Mouse (Mus musculus) hindbrain, embryonic 16.5 days (tissue): ENCODE data around the gene Zfp52. TPM values are rescaled to one million over a fixed set of nuclear protein-coding genes. Genes with fewer than 3 reads are reported as not detected.

Experiments
- polyA plus RNA-seq: library from polyadenylated mRNA; unstranded; fragments of >200 nt; fragmentation: Nextera tagmentation; extraction: Ambion mirVana; gene quantifications from 2 replicates; pipeline ENCODE4 v1.2.1, GENCODE M21; 2015

The Zfp52 gene
- polyA plus RNA-seq, 1 experiment from 2014 or later = 3.5 TPM

Other genes starting within 250 kb of the Zfp52 start
- not detected in 2 replicates for gene Vmn1r237, start 223.7 kb upstream of the Zfp52 start, polyA plus RNA-seq
- 4.5 and 5.7 TPM in 2 replicates for gene Zfp677, start 151.8 kb upstream of the Zfp52 start, polyA plus RNA-seq
- 5.8 and 6.0 TPM in 2 replicates for gene Zfp54, start 112.3 kb upstream of the Zfp52 start, polyA plus RNA-seq
- gene Zfp51, start 85.2 kb upstream of the Zfp52 start, polyA plus RNA-seq = 11.5 and 11.8 TPM in 2 replicates
- gene Zfp53, start 46.5 kb upstream of the Zfp52 start, polyA plus RNA-seq = 8.7 and 10.7 TPM in 2 replicates
- gene Zfp948, start 31.5 kb downstream of the Zfp52 start, polyA plus RNA-seq = 19.2 and 20.3 TPM in 2 replicates
- 10.7 and 12.9 TPM in 2 replicates for gene Zfp983, start 115.1 kb downstream of the Zfp52 start, polyA plus RNA-seq
- gene Gm10226, start 156.3 kb downstream of the Zfp52 start, polyA plus RNA-seq = 12.1 and 17.6 TPM in 2 replicates
- gene Zfp760, start 172.2 kb downstream of the Zfp52 start, polyA plus RNA-seq = 8.8 and 10.7 TPM in 2 replicates
- gene Zfp229, start 195.3 kb downstream of the Zfp52 start, polyA plus RNA-seq = 8.2 and 9.6 TPM in 2 replicates